Mouse (Mus musculus) olfactory bulb, adult 2 months (tissue): Measurements from ENCODE around the gene Pbx3.

Source experiments
- CTCF ChIP-seq: fragments of 200-500 bp; IDR thresholded peaks from 2 replicates; pipeline ENCODE4 v1.5.1; 2012; ENCODE audit warnings: low read depth, mild to moderate bottlenecking, low read length, moderate library complexity; ENCODE audit not compliant: insufficient read depth
- POLR2A ChIP-seq: fragments of 200-500 bp; IDR thresholded peaks from 2 replicates; pipeline ENCODE4 v1.6.1; 2012; ENCODE audit warnings: mild to moderate bottlenecking, low read depth, low read length, moderate library complexity; ENCODE audit not compliant: insufficient read depth

- TF ChIP-seq POLR2A (no peak), CTCF (no peak)
These were observed 157.4 kb downstream of the Pbx3 start for GRCm38 (mm10) chr2:34215496-34215895.
